Mouse (Mus musculus): ENCODE measurements at regions not wholly inside any gene's neighbourhood (a gene's known extent, or its start where the extent isn't known, plus 50 kb on each side); places are given as distances from the start of the nearest gene placed in this dataset.
A peak's percentile ranks its signal among the peaks of the same experiment; 100 is the strongest.

DNA sequence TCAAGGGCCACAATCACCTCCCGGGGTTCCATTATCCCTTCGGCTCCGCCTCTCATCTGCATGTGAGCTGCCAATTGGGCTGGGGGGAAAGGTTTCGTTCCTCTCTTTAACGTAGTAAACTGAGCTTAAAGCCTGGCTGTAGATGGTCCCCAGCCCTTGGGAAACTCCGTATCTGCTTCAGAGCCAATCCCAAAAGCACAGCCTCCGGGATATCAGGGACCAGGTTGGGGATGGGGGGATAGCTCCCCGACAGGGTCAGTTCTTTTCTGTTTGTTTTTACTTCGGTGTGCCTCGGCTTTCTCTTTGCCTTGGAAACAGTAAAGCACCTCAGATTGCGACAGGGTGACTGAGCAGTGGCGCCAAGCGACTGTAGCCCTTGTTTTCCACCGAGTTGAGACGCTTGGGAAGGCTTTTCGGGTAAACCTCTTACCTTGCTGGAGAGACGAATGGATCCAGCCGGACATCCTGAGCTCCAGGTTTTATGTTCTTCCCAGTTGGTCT is 64.5 kb downstream of the Tfap2c start:
- Histone ChIP-seq H3K36me3 (replicated peaks; ENCODE audit: control insufficient read depth, insufficient read depth, low read depth) (no peaks in the 10 kb centered on the region), H3K9ac (replicated peaks) (no peak overlapping the region), H3K27me3 (ENCODE audit: control insufficient read depth, insufficient read depth, low read length) (no peaks in the 10 kb centered on the region; the same call in 1 of the 2 replicates), H3K9me3 (ENCODE audit: control insufficient read depth, low read length) (no peaks in the 10 kb centered on the region), H3K27ac (no peak overlapping the region), H3K4me3 (ENCODE audit: insufficient read depth in 1 of 2, low read depth in 2 of 2, low read length in 2 of 2) (peak overlapping the region; percentile 12 to 27; a peak in 3 of 4 replicates), H3K4me2 (ENCODE audit: low read depth) (peak overlapping the region; percentile 42), H3K4me1 (replicated peaks; ENCODE audit: control insufficient read depth in 2 of 2, insufficient read depth in 2 of 2, low read length in 1 of 2) (no peaks in the 10 kb centered on the region; a peak in 1 of 4 replicates)
- ATAC-seq (ENCODE audit: insufficient read depth) = no peak
- DNase-seq (ENCODE audit: low read depth in 3 of 3, low spot score in 3 of 3) = no peak
- WGBS (ENCODE audit: insufficient replicate concordance) = 1% methylated on average over 18 of the region's 18 CpGs
- TF ChIP-seq EP300 (IDR thresholded peaks at IDR 0.05; ENCODE audit: low read depth) = no peak
- no peak for TF ChIP-seq CTCF (IDR thresholded peaks at IDR 0.05; ENCODE audit: low read depth)

DNA sequence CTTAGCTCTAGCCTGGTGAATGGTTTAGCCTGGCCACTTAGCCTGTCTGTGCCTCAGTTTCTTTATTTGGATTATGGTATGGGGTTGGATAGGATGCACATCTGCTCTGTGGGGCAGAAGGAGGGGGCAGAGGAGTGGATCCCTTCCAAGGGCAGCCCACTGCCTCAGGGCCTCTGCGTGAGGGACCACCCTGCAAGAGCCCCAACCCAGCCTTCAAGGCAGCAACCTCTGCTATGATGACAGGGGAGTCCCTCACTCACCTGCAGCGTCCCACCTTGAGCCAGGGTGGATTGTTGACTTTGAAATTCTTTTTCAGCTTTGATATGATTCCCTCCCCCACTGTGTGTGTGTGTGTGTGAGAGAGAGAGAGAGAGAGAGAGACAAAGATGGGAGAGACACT is 65.8 kb downstream of the Tfap2c start:
- Histone ChIP-seq H3K9me3 (ENCODE audit: control insufficient read depth, low read length) (no peaks in the 10 kb centered on the region), H3K27ac (no peak overlapping the region), H3K4me2 (ENCODE audit: low read depth) (no peak overlapping the region), H3K4me1 (replicated peaks; ENCODE audit: control insufficient read depth in 2 of 2, insufficient read depth in 2 of 2, low read length in 1 of 2) (no peaks in the 10 kb centered on the region; a peak in 1 of 4 replicates), H3K9ac (replicated peaks) (no peak overlapping the region), H3K36me3 (replicated peaks; ENCODE audit: control insufficient read depth, insufficient read depth, low read depth) (no peaks in the 10 kb centered on the region), H3K27me3 (ENCODE audit: control insufficient read depth, insufficient read depth, low read length) (no peaks in the 10 kb centered on the region; the same call in 1 of the 2 replicates), H3K4me3 (ENCODE audit: insufficient read depth in 1 of 2, low read depth in 2 of 2, low read length in 2 of 2) (no peak overlapping the region)
- WGBS (ENCODE audit: insufficient replicate concordance) = 30% methylated on average over 2 of the region's 2 CpGs
- ATAC-seq (ENCODE audit: insufficient read depth) (no peak), DNase-seq (ENCODE audit: low read depth in 3 of 3, low spot score in 3 of 3) (no peak)
- TF ChIP-seq EP300 (IDR thresholded peaks at IDR 0.05; ENCODE audit: low read depth) (no peak), CTCF (IDR thresholded peaks at IDR 0.05; ENCODE audit: low read depth) (no peak)

DNA sequence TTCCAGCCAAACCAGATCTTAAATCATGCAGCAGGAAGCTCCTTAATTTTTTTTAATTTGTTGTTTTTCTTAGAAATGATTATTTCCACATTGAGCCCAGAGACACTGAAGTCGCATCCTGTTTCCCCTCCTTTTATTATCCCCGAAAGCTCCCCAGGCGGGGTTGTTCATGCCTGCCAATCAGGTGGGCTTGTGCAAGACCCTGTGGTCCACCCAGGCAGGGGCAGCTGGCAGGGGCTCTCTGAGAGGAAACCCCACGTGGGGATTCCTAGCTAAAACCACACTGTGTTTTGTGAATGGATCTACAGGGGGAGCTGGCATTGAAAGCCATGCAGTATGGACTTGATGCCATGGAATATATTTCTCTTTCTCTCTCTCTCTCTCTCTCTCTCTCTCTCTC is 66.2 kb downstream of the Tfap2c start:
- H3K27me3 ChIP-seq (ENCODE audit: control insufficient read depth, insufficient read depth, low read length) = no peaks in the 10 kb centered on the region; the same call in 1 of the 2 replicates
- H3K4me3 ChIP-seq (ENCODE audit: insufficient read depth in 1 of 2, low read depth in 2 of 2, low read length in 2 of 2) = no peak overlapping the region
- TF ChIP-seq CTCF (IDR thresholded peaks at IDR 0.05; ENCODE audit: low read depth) = no peak
- no peak for TF ChIP-seq EP300 (IDR thresholded peaks at IDR 0.05; ENCODE audit: low read depth)
- no peaks in the 10 kb centered on the region for H3K9me3 ChIP-seq (ENCODE audit: control insufficient read depth, low read length)
- H3K9ac ChIP-seq (replicated peaks) = no peak overlapping the region
- no peak overlapping the region for H3K27ac ChIP-seq
- DNase-seq (ENCODE audit: low read depth in 3 of 3, low spot score in 3 of 3) (no peak), ATAC-seq (ENCODE audit: insufficient read depth) (no peak)
- H3K4me1 ChIP-seq (replicated peaks; ENCODE audit: control insufficient read depth in 2 of 2, insufficient read depth in 2 of 2, low read length in 1 of 2) = no peaks in the 10 kb centered on the region; a peak in 1 of 4 replicates
- no peak overlapping the region for H3K4me2 ChIP-seq (ENCODE audit: low read depth)
- H3K36me3 ChIP-seq (replicated peaks; ENCODE audit: control insufficient read depth, insufficient read depth, low read depth) = no peaks in the 10 kb centered on the region
- WGBS (ENCODE audit: insufficient replicate concordance) = 30% methylated on average over 4 of the region's 4 CpGs

DNA sequence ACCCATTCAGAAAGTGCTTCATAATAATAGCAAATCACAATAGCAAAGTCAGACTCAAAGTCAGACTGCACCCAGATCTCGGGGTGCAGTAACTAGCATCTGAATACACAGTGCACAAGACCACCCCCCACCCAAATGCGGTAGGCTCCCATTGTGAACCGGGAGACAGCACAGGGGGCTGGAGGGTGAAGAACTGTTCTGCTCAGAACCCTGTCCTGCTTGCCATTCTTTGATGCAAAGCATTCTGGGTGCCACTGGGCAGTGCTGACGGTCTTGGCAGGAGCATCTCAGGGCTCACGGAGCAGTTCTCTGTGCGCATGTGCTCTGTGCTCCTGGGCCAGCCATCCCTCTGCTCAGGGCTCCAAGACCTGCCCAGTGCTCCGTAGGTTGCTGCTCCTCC is 69.8 kb downstream of the Tfap2c start:
- ATAC-seq (ENCODE audit: insufficient read depth) = no peak
- TF ChIP-seq CTCF (IDR thresholded peaks at IDR 0.05; ENCODE audit: low read depth) (no peak), EP300 (IDR thresholded peaks at IDR 0.05; ENCODE audit: low read depth) (no peak)
- 65% methylated on average over 7 of the region's 7 CpGs for WGBS (ENCODE audit: insufficient replicate concordance)
- Histone ChIP-seq H3K27me3 (ENCODE audit: control insufficient read depth, insufficient read depth, low read length) (peaks cover 4% of the 10 kb centered on the region), H3K9ac (replicated peaks) (no peak overlapping the region), H3K4me1 (replicated peaks; ENCODE audit: control insufficient read depth in 2 of 2, insufficient read depth in 2 of 2, low read length in 1 of 2) (no peaks in the 10 kb centered on the region), H3K27ac (no peak overlapping the region), H3K36me3 (replicated peaks; ENCODE audit: control insufficient read depth, insufficient read depth, low read depth) (no peaks in the 10 kb centered on the region), H3K9me3 (ENCODE audit: control insufficient read depth, low read length) (no peaks in the 10 kb centered on the region), H3K4me2 (ENCODE audit: low read depth) (no peak overlapping the region), H3K4me3 (ENCODE audit: insufficient read depth in 1 of 2, low read depth in 2 of 2, low read length in 2 of 2) (no peak overlapping the region)
- DNase-seq (ENCODE audit: low read depth in 3 of 3, low spot score in 3 of 3) = no peak

DNA sequence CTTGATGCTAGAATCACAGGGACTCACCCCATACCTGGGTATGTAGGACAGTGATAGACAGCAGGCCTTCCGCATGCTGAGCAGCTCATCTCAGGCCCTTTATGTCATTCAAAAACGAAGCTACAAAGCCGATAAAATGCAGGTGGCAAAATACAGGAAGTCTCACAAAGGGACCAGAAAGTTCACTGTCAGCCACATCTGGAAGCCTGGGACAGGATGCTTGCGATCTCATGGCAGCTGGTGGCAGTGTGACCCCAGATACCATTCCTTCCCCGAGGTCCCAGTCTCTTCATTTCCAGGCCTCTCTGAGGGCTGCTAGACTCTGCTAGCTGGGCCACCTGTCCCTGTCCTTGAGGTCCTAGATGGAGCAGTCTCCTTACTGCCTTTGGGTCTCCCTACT is 70.6 kb downstream of the Tfap2c start:
- Histone ChIP-seq H3K36me3 (replicated peaks; ENCODE audit: control insufficient read depth, insufficient read depth, low read depth) (no peaks in the 10 kb centered on the region), H3K27ac (no peak overlapping the region), H3K27me3 (ENCODE audit: control insufficient read depth, insufficient read depth, low read length) (peaks cover 4% of the 10 kb centered on the region), H3K4me2 (ENCODE audit: low read depth) (no peak overlapping the region), H3K4me3 (ENCODE audit: insufficient read depth in 1 of 2, low read depth in 2 of 2, low read length in 2 of 2) (no peak overlapping the region), H3K4me1 (replicated peaks; ENCODE audit: control insufficient read depth in 2 of 2, insufficient read depth in 2 of 2, low read length in 1 of 2) (no peaks in the 10 kb centered on the region), H3K9ac (replicated peaks) (no peak overlapping the region), H3K9me3 (ENCODE audit: control insufficient read depth, low read length) (no peaks in the 10 kb centered on the region)
- 38% methylated on average over 5 of the region's 5 CpGs for whole genome bisulfite sequencing (ENCODE audit: insufficient replicate concordance)
- no peak for TF ChIP-seq CTCF (IDR thresholded peaks at IDR 0.05; ENCODE audit: low read depth)
- no peak for TF ChIP-seq EP300 (IDR thresholded peaks at IDR 0.05; ENCODE audit: low read depth)
- no peak for DNase-seq (ENCODE audit: low read depth in 3 of 3, low spot score in 3 of 3)
- ATAC-seq (ENCODE audit: insufficient read depth) = no peak

Data from liver, embryonic 14.5 days (tissue).